Comparison of ENCODE assay signal across 28 mouse cellular contexts in the genomic region with DNA sequence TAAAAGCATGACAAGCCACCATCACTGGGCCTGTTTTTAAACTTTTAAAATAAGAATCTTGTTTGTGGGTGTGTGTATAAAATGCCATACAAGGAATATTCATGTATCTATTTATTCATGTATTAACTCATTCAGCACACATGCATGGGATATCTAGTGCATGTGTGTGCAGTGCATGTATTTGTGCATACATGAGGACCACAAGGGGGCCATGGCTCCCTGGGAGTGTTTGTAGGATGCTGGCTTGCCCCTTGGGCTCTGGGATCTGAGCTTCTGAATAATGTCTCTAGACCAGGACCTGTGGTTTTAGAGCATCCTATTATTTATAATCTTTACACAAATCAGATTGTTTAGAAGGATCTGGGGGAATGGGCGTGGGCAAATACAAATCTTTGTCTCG. TPM values are rescaled to one million over a fixed set of nuclear protein-coding genes. Genes with fewer than 3 reads are reported as not detected.
A peak's percentile ranks its signal among the peaks of the same experiment; 100 is the strongest.
DNase-seq lines count a peak whose midpoint lies in the region; ATAC-seq and TF ChIP-seq lines count a peak whose summit lies in the region.
"Had no signal": no experiment of that assay in that cellular context is flagged by ENCODE, and none has a peak within 500 bp of the region (broad histone marks: within the 10 kb centered on the region; RNA-seq: fewer than 3 reads in every experiment).

No protein-coding gene starts in this region.

- H3K4me3 ChIP-seq in hindbrain, postnatal 0 days (ENCODE audit: low read length): no peak overlapping the region
- H3K4me3 ChIP-seq in hindbrain, embryonic 13.5 days: no peak overlapping the region
- no peak overlapping the region for H3K4me3 ChIP-seq in liver, embryonic 14.5 days (ENCODE audit: insufficient read depth in 1 of 2, low read depth in 2 of 2, low read length in 2 of 2)
- H3K4me3 ChIP-seq in liver, embryonic 12.5 days: no peak overlapping the region
- no peak overlapping the region for H3K4me3 ChIP-seq in midbrain, postnatal 0 days (ENCODE audit: low read depth, low read length)
- H3K4me3 ChIP-seq in midbrain, embryonic 15.5 days: no peak overlapping the region
- H3K4me3 ChIP-seq: embryonic facial prominence, embryonic 12.5 days; forebrain, embryonic 10.5 days; hindbrain, embryonic 15.5 days; limb, embryonic 10.5 days; limb, embryonic 15.5 days; megakaryocyte, embryonic 14.5 days; midbrain, embryonic 12.5 days had no signal

- no peak for DNase-seq in hindbrain, postnatal 0 days (ENCODE audit: low spot score)
- DNase-seq in liver, embryonic 14.5 days (ENCODE audit: low read depth in 3 of 3, low spot score in 3 of 3): no peak
- no peak for DNase-seq in midbrain, postnatal 0 days (ENCODE audit: low spot score)
- DNase-seq in cerebellum, adult 11-12 months: no peak
- DNase-seq: adrenal gland, adult 8-10 months; B cell, adult 2 months; cerebellum, adult 11 months; cerebellum, adult 9-11 months; embryo, embryonic 11 days; gastrocnemius, postnatal 10 days; kidney, postnatal 36 days; layer of hippocampus, postnatal 36 days; lung, postnatal 36 days; thymus, postnatal 4 days had no signal

- no peak overlapping the region for H3K4me2 ChIP-seq in hindbrain, postnatal 0 days (ENCODE audit: low read depth, low read length)
- no peak overlapping the region for H3K4me2 ChIP-seq in hindbrain, embryonic 13.5 days
- no peak overlapping the region for H3K4me2 ChIP-seq in liver, embryonic 14.5 days (ENCODE audit: low read depth)
- no peak overlapping the region for H3K4me2 ChIP-seq in liver, embryonic 12.5 days
- no peak overlapping the region for H3K4me2 ChIP-seq in midbrain, postnatal 0 days (ENCODE audit: low read depth, low read length, poor library complexity, severe bottlenecking)
- no peak overlapping the region for H3K4me2 ChIP-seq in midbrain, embryonic 15.5 days
- H3K4me2 ChIP-seq: embryonic facial prominence, embryonic 12.5 days; heart, embryonic 11.5 days; hindbrain, embryonic 15.5 days; limb, embryonic 15.5 days; midbrain, embryonic 12.5 days had no signal

- H3K27ac ChIP-seq in hindbrain, postnatal 0 days: no peak overlapping the region
- H3K27ac ChIP-seq in hindbrain, embryonic 13.5 days: no peak overlapping the region
- no peak overlapping the region for H3K27ac ChIP-seq in liver, embryonic 14.5 days
- H3K27ac ChIP-seq in liver, embryonic 12.5 days: no peak overlapping the region
- H3K27ac ChIP-seq in midbrain, postnatal 0 days (ENCODE audit: low read depth, low read length): no peak overlapping the region
- no peak overlapping the region for H3K27ac ChIP-seq in midbrain, embryonic 15.5 days
- H3K27ac ChIP-seq: embryonic facial prominence, embryonic 12.5 days; forebrain, embryonic 10.5 days; hindbrain, embryonic 15.5 days; limb, embryonic 10.5 days; limb, embryonic 15.5 days; midbrain, embryonic 12.5 days had no signal

- no peaks in the 10 kb centered on the region for H3K9me3 ChIP-seq in hindbrain, postnatal 0 days (ENCODE audit: low read length)
- H3K9me3 ChIP-seq in hindbrain, embryonic 13.5 days: no peaks in the 10 kb centered on the region
- no peaks in the 10 kb centered on the region for H3K9me3 ChIP-seq in liver, embryonic 14.5 days (ENCODE audit: control insufficient read depth, low read length)
- H3K9me3 ChIP-seq in liver, embryonic 12.5 days (replicated peaks): no peaks in the 10 kb centered on the region
- H3K9me3 ChIP-seq in midbrain, postnatal 0 days (ENCODE audit: low read length): no peaks in the 10 kb centered on the region
- H3K9me3 ChIP-seq in midbrain, embryonic 15.5 days: no peaks in the 10 kb centered on the region
- H3K9me3 ChIP-seq: embryonic facial prominence, embryonic 12.5 days; forebrain, embryonic 10.5 days; hindbrain, embryonic 15.5 days; limb, embryonic 10.5 days; limb, embryonic 15.5 days; megakaryocyte, embryonic 14.5 days; midbrain, embryonic 12.5 days had no signal

- no peaks in the 10 kb centered on the region for H3K4me1 ChIP-seq in hindbrain, postnatal 0 days (ENCODE audit: insufficient read depth, low read length)
- no peaks in the 10 kb centered on the region for H3K4me1 ChIP-seq in hindbrain, embryonic 13.5 days (replicated peaks)
- no peaks in the 10 kb centered on the region for H3K4me1 ChIP-seq in liver, embryonic 14.5 days (replicated peaks; ENCODE audit: control insufficient read depth in 2 of 2, insufficient read depth in 2 of 2, low read length in 1 of 2)
- H3K4me1 ChIP-seq in liver, embryonic 12.5 days: 0 out of 2 replicates have a peak, but pooled peaks cover 6% of the 10 kb centered on the region
- H3K4me1 ChIP-seq in midbrain, postnatal 0 days (ENCODE audit: insufficient read depth, low read length): no peaks in the 10 kb centered on the region
- no peaks in the 10 kb centered on the region for H3K4me1 ChIP-seq in midbrain, embryonic 15.5 days
- H3K4me1 ChIP-seq: hindbrain, embryonic 15.5 days had no signal

- 94% methylated on average over 2 of the region's 2 CpGs for WGBS in hindbrain, postnatal 0 days
- whole genome bisulfite sequencing in hindbrain, embryonic 13.5 days: 90% methylated on average over 2 of the region's 2 CpGs
- 60% methylated on average over 2 of the region's 2 CpGs for WGBS in liver, embryonic 14.5 days (ENCODE audit: insufficient replicate concordance)
- 88% methylated on average over 2 of the region's 2 CpGs for WGBS in liver, embryonic 12.5 days (ENCODE audit: insufficient replicate concordance)
- 95% methylated on average over 2 of the region's 2 CpGs for WGBS in midbrain, postnatal 0 days
- WGBS in midbrain, embryonic 15.5 days: 95% methylated on average over 2 of the region's 2 CpGs

- H3K27me3 ChIP-seq in hindbrain, postnatal 0 days (ENCODE audit: insufficient read depth, low read length): no peaks in the 10 kb centered on the region
- H3K27me3 ChIP-seq in hindbrain, embryonic 13.5 days: no peaks in the 10 kb centered on the region
- no peaks in the 10 kb centered on the region for H3K27me3 ChIP-seq in liver, embryonic 14.5 days (ENCODE audit: control insufficient read depth, insufficient read depth, low read length)
- no peaks in the 10 kb centered on the region for H3K27me3 ChIP-seq in liver, embryonic 12.5 days (replicated peaks)
- no peaks in the 10 kb centered on the region for H3K27me3 ChIP-seq in midbrain, postnatal 0 days (ENCODE audit: insufficient read depth, low read length)
- H3K27me3 ChIP-seq in midbrain, embryonic 15.5 days (replicated peaks): no peaks in the 10 kb centered on the region
- H3K27me3 ChIP-seq: embryonic facial prominence, embryonic 12.5 days; hindbrain, embryonic 15.5 days; limb, embryonic 15.5 days; midbrain, embryonic 12.5 days had no signal

- TF ChIP-seq CTCF in hindbrain, postnatal 0 days (IDR thresholded peaks at IDR 0.05; ENCODE audit: low read depth): peak; percentile 14; the same call in 1 of the 2 replicates
- TF ChIP-seq CTCF in liver, embryonic 14.5 days (IDR thresholded peaks at IDR 0.05; ENCODE audit: low read depth): 0 out of 2 replicates have a peak, but pooled peaks have one; percentile 15
- peak; percentile 34 for TF ChIP-seq CTCF in midbrain, postnatal 0 days (IDR thresholded peaks at IDR 0.05)

- no peak overlapping the region for H3K9ac ChIP-seq in hindbrain, postnatal 0 days (replicated peaks; ENCODE audit: low read length)
- H3K9ac ChIP-seq in hindbrain, embryonic 13.5 days: no peak overlapping the region
- H3K9ac ChIP-seq in liver, embryonic 14.5 days (replicated peaks): no peak overlapping the region
- H3K9ac ChIP-seq in liver, embryonic 12.5 days: no peak overlapping the region
- H3K9ac ChIP-seq in midbrain, postnatal 0 days (replicated peaks; ENCODE audit: low read length, poor library complexity, severe bottlenecking): no peak overlapping the region
- H3K9ac ChIP-seq in midbrain, embryonic 15.5 days: no peak overlapping the region
- H3K9ac ChIP-seq: embryonic facial prominence, embryonic 12.5 days; hindbrain, embryonic 15.5 days; limb, embryonic 15.5 days; midbrain, embryonic 12.5 days had no signal

- no peak for ATAC-seq in hindbrain, postnatal 0 days
- ATAC-seq in hindbrain, embryonic 13.5 days (ENCODE audit: low FRiP score): no peak
- ATAC-seq in liver, embryonic 14.5 days (ENCODE audit: insufficient read depth): no peak
- ATAC-seq in liver, embryonic 12.5 days: no peak
- no peak for ATAC-seq in midbrain, postnatal 0 days (ENCODE audit: low FRiP score)
- no peak for ATAC-seq in midbrain, embryonic 15.5 days (replicated peaks)
- ATAC-seq: forebrain, embryonic 16.5 days had no signal

- no peak for TF ChIP-seq EP300 in liver, embryonic 14.5 days (IDR thresholded peaks at IDR 0.05; ENCODE audit: low read depth)

- no peaks in the 10 kb centered on the region for H3K36me3 ChIP-seq in hindbrain, postnatal 0 days (ENCODE audit: insufficient read depth, low read length)
- H3K36me3 ChIP-seq in hindbrain, embryonic 13.5 days: peaks cover 11% of the 10 kb centered on the region
- H3K36me3 ChIP-seq in liver, embryonic 14.5 days (replicated peaks; ENCODE audit: control insufficient read depth, insufficient read depth, low read depth): no peaks in the 10 kb centered on the region
- no peaks in the 10 kb centered on the region for H3K36me3 ChIP-seq in liver, embryonic 12.5 days
- peaks cover 7% of the 10 kb centered on the region; the same call in 1 of the 2 replicates for H3K36me3 ChIP-seq in midbrain, postnatal 0 days (ENCODE audit: insufficient read depth, low read length)
- H3K36me3 ChIP-seq in midbrain, embryonic 15.5 days (replicated peaks): no peaks in the 10 kb centered on the region
- H3K36me3 ChIP-seq: hindbrain, embryonic 15.5 days had no signal

RNA-seq across cellular contexts. Expression of a gene that starts 36.0 kb away (rescaled TPM):
- total RNA-seq in hindbrain, postnatal 0 days (2014; rRNA removed): 41.8 and 54.4 TPM in 2 replicates
- 53.8 and 54.1 TPM in 2 replicates for polyA plus RNA-seq in hindbrain, postnatal 0 days (2015; fragmentation: Nextera tagmentation; extraction: Ambion mirVana)
- 69.4 and 70.4 TPM in 2 replicates for polyA plus RNA-seq in hindbrain, embryonic 13.5 days (2015; fragmentation: Nextera tagmentation; extraction: Ambion mirVana)
- 20.9 and 25.5 TPM in 2 replicates for polyA plus RNA-seq in liver, embryonic 14.5 days (2012; rRNA removed)
- 50.2 and 54.4 TPM in 2 replicates for polyA plus RNA-seq in liver, embryonic 14.5 days (2014; fragmentation: Nextera tagmentation; extraction: Ambion mirVana)
- polyA plus RNA-seq in liver, embryonic 12.5 days (2016; fragmentation: Nextera tagmentation; extraction: Ambion mirVana): 80.0 and 82.2 TPM in 2 replicates
- total RNA-seq in midbrain, postnatal 0 days (2014; rRNA removed): 47.7 and 51.1 TPM in 2 replicates
- polyA plus RNA-seq in midbrain, postnatal 0 days (2015; fragmentation: Nextera tagmentation; extraction: Ambion mirVana): 53.0 and 56.8 TPM in 2 replicates
- polyA plus RNA-seq in midbrain, embryonic 15.5 days (2015; fragmentation: Nextera tagmentation; extraction: Ambion mirVana): 76.0 and 76.1 TPM in 2 replicates

RNA-seq across cellular contexts. Expression of a gene that starts 45.0 kb away (rescaled TPM):
- total RNA-seq in hindbrain, postnatal 0 days (2014; rRNA removed): 16.3 and 25.7 TPM in 2 replicates
- polyA plus RNA-seq in hindbrain, postnatal 0 days (2015; fragmentation: Nextera tagmentation; extraction: Ambion mirVana): 26.0 and 26.1 TPM in 2 replicates
- polyA plus RNA-seq in hindbrain, embryonic 13.5 days (2015; fragmentation: Nextera tagmentation; extraction: Ambion mirVana): 12.8 and 14.5 TPM in 2 replicates
- 8.1 and 11.2 TPM in 2 replicates for polyA plus RNA-seq in liver, embryonic 14.5 days (2012; rRNA removed)
- polyA plus RNA-seq in liver, embryonic 14.5 days (2014; fragmentation: Nextera tagmentation; extraction: Ambion mirVana): 8.8 and 10.2 TPM in 2 replicates
- 12.3 and 12.4 TPM in 2 replicates for polyA plus RNA-seq in liver, embryonic 12.5 days (2016; fragmentation: Nextera tagmentation; extraction: Ambion mirVana)
- 17.5 and 22.6 TPM in 2 replicates for total RNA-seq in midbrain, postnatal 0 days (2014; rRNA removed)
- 17.7 and 18.7 TPM in 2 replicates for polyA plus RNA-seq in midbrain, postnatal 0 days (2015; fragmentation: Nextera tagmentation; extraction: Ambion mirVana)
- 12.2 and 15.4 TPM in 2 replicates for polyA plus RNA-seq in midbrain, embryonic 15.5 days (2015; fragmentation: Nextera tagmentation; extraction: Ambion mirVana)
- total RNA-seq: granulocyte monocyte progenitor cell, adult 5-6 weeks; monocyte, adult 5-6 weeks had no signal
